Mouse (Mus musculus) hindbrain, embryonic 14.5 days (tissue): ENCODE measurements around the gene Anks1b. TPM values are rescaled to one million over a fixed set of nuclear protein-coding genes. Genes with fewer than 3 reads are reported as not detected.

Experiments
- ATAC-seq: fragments of 200-750 bp; cut with Nextera tagmentation; 2 replicates; pipeline ENCODE4 v1.8.0; 2017; ENCODE audit warnings: moderate number of reproducible peaks, mild to moderate bottlenecking, moderate TSS enrichment, moderate library complexity; ENCODE audit not compliant: low FRiP score
- DNase-seq: peaks from one replicate; pipeline ENCODE4 v3.0.0-alpha.2; 2015; ENCODE audit warnings: low spot score
- H3K27ac ChIP-seq: fragments of 300-500 bp; sonication (generic); 2 replicates; pipeline ENCODE4 v1.5.1; 2014; ENCODE audit warnings: mild to moderate bottlenecking, moderate library complexity
- H3K27me3 ChIP-seq: fragments of 300-500 bp; sonication (generic); 2 replicates; pipeline ENCODE4 v1.6.1; 2014; ENCODE audit warnings: mild to moderate bottlenecking, low read length, mixed read lengths; ENCODE audit not compliant: control insufficient read depth, insufficient read depth
- H3K36me3 ChIP-seq: fragments of 300-500 bp; sonication (generic); replicated peaks from 2 replicates; pipeline ENCODE4 v1.6.1; 2014; ENCODE audit not compliant: control insufficient read depth, insufficient read depth
- H3K4me1 ChIP-seq: fragments of 300-500 bp; sonication (generic); replicated peaks from 2 replicates; pipeline ENCODE4 v1.6.1; 2014; ENCODE audit warnings: antibody characterized with exemption, low read length, mixed read lengths; ENCODE audit not compliant: control insufficient read depth, insufficient read depth
- H3K4me2 ChIP-seq: fragments of 300-500 bp; sonication (generic); replicated peaks from 2 replicates; pipeline ENCODE4 v1.6.1; 2014; ENCODE audit warnings: mild to moderate bottlenecking, moderate library complexity
- H3K4me3 ChIP-seq: fragments of 300-500 bp; sonication (generic); replicated peaks from 2 replicates; pipeline ENCODE4 v1.5.1; 2014; ENCODE audit warnings: mild to moderate bottlenecking, low read length
- H3K9ac ChIP-seq: fragments of 300-500 bp; sonication (generic); 2 replicates; pipeline ENCODE4 v1.6.1; 2014
- H3K9me3 ChIP-seq: fragments of 300-500 bp; sonication (generic); 2 replicates; pipeline ENCODE4 v1.6.1; 2016; ENCODE audit warnings: low read length; ENCODE audit not compliant: control insufficient read depth
- WGBS: fragments of 180-500 bp; shearing (Covaris S2); extraction: QIAGEN DNeasy Blood & Tissue Kit; methylation state at CpG from one replicate; pipeline ENCODE4 v1.1.7; 2014; 5-methylcytosine and 5-hydroxymethylcytosine counted together
- polyA plus RNA-seq: library from polyadenylated mRNA; unstranded; fragments of >200 nt; fragmentation: Nextera tagmentation; extraction: Ambion mirVana; gene quantifications from 2 replicates; pipeline ENCODE4 v1.2.1, GENCODE M21; 2014

Anks1b gene
- 69.4 and 77.5 TPM in 2 replicates for polyA plus RNA-seq

GRCm38 (mm10) chr10:89873146-89873950 lies at the start of gene Anks1b:
Gene Anks1b, plus strand, starts transcription at chr10:89873509.
- WGBS = 1% methylated on average over 47 of the region's 48 CpGs
- H3K9me3 ChIP-seq = no peaks in the 10 kb centered on the region
- ATAC-seq = peak; percentile 85

GRCm38 (mm10) chr10:89823906-89824305 lies 49.4 kb upstream of the Anks1b start:
- no peak overlapping the region for H3K9ac ChIP-seq
- 42% methylated on average over 2 of the region's 2 CpGs for WGBS
- H3K36me3 ChIP-seq = peaks cover 10% of the 10 kb centered on the region; the same call in 1 of the 2 replicates
- no peak overlapping the region for H3K4me3 ChIP-seq
- no peak overlapping the region for H3K27ac ChIP-seq
- H3K9me3 ChIP-seq = no peaks in the 10 kb centered on the region
- H3K4me2 ChIP-seq = no peak overlapping the region
- DNase-seq = peak; percentile 43
- H3K27me3 ChIP-seq = no peaks in the 10 kb centered on the region
- no peaks in the 10 kb centered on the region for H3K4me1 ChIP-seq
- ATAC-seq = no peak; the same call in 1 of the 2 replicates

More at GRCm38 (mm10) chr10:89873146-89873950, at the start of gene Anks1b:
- Histone ChIP-seq H3K27me3 (no peaks in the 10 kb centered on the region), H3K36me3 (no peaks in the 10 kb centered on the region), H3K9ac (peak within 1 kb of the TSS; percentile 97), H3K4me1 (peaks cover 17% of the 10 kb centered on the region), H3K27ac (peak within 1 kb of the TSS; percentile 98), H3K4me2 (peak within 1 kb of the TSS; percentile 70), H3K4me3 (peak within 1 kb of the TSS; percentile 88)
- DNase-seq = peak; percentile 69

DNA sequence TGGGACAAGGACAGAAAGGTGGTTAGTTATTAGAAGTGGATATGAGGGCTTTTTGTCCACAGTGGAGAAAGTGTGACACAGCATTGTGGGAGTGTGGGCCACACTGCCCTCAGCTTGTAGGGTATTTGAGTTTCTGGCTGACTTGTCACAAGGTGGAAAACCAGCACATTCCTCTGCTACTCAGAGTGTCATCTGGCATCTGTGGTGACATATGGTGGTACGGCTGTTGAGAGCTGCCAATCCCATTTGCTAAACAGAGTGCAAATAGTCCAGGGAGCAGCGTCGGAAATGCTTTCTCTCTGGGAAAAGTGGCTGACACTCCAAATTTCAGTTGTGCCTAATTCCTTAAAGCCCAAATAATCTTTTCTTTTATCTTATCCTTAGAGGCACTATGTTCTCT lies 46.4 kb upstream of the Anks1b start:
- H3K9me3 ChIP-seq = no peaks in the 10 kb centered on the region
- DNase-seq (peak; percentile 41), ATAC-seq (no peak)
- 65% methylated on average over 3 of the region's 3 CpGs for whole genome bisulfite sequencing
- no peak overlapping the region for H3K9ac ChIP-seq
- H3K27me3 ChIP-seq = no peaks in the 10 kb centered on the region
- H3K4me3 ChIP-seq = no peak overlapping the region
- no peaks in the 10 kb centered on the region for H3K4me1 ChIP-seq
- no peaks in the 10 kb centered on the region for H3K36me3 ChIP-seq
- no peak overlapping the region for H3K4me2 ChIP-seq
- H3K27ac ChIP-seq = no peak overlapping the region

- Histone ChIP-seq H3K4me3 (no peak overlapping the region), H3K27me3 (no peaks in the 10 kb centered on the region), H3K36me3 (no peaks in the 10 kb centered on the region), H3K4me2 (no peak overlapping the region), H3K27ac (no peak overlapping the region), H3K9me3 (no peaks in the 10 kb centered on the region), H3K9ac (no peak overlapping the region), H3K4me1 (no peaks in the 10 kb centered on the region)
- DNase-seq (no peak), ATAC-seq (no peak)
- 74% methylated on average over 4 of the region's 4 CpGs for WGBS
Measured at GRCm38 (mm10) chr10:89832334-89832733, 41.0 kb upstream of the Anks1b start.

- H3K27me3 ChIP-seq = no peaks in the 10 kb centered on the region
- H3K4me3 ChIP-seq = no peak overlapping the region
- ATAC-seq = no peak
- H3K36me3 ChIP-seq = no peaks in the 10 kb centered on the region
- H3K9me3 ChIP-seq = no peaks in the 10 kb centered on the region
- H3K4me2 ChIP-seq = no peak overlapping the region
- no peaks in the 10 kb centered on the region for H3K4me1 ChIP-seq
- WGBS = 84% methylated on average over 10 of the region's 10 CpGs
- H3K27ac ChIP-seq = no peak overlapping the region
- no peak for DNase-seq
- no peak overlapping the region for H3K9ac ChIP-seq
Measured at GRCm38 (mm10) chr10:89833166-89833565, 40.1 kb upstream of the Anks1b start.

- Histone ChIP-seq H3K9me3 (no peaks in the 10 kb centered on the region), H3K4me1 (no peaks in the 10 kb centered on the region), H3K4me3 (no peak overlapping the region), H3K4me2 (no peak overlapping the region), H3K9ac (no peak overlapping the region), H3K27ac (no peak overlapping the region), H3K36me3 (no peaks in the 10 kb centered on the region), H3K27me3 (no peaks in the 10 kb centered on the region)
- DNase-seq (no peak), ATAC-seq (no peak)
- 44% methylated on average over 3 of the region's 3 CpGs for WGBS
Measured at GRCm38 (mm10) chr10:89837476-89837875, 35.8 kb upstream of the Anks1b start.

DNA sequence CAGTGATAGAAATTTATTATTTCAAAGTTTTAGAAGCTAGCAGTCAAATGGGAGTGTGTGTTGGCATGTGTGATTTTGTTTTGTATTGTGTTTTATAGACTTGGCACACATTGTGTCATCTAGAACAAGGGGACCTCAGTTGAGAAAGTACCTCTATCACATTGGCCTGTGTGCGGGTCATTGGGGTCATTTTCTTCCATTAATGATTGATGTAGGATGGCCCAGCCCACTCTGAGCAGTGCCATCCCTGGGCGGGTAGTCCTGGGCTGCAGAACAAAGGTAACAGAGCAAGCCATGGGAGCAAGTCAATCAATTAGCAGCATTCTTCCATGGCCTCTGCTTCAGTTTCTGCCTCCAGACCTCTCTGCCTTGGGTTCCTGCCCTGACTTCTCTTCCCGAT lies 34.5 kb upstream of the Anks1b start:
- no peak overlapping the region for H3K4me2 ChIP-seq
- no peak overlapping the region for H3K9ac ChIP-seq
- H3K4me1 ChIP-seq = no peaks in the 10 kb centered on the region
- no peak overlapping the region for H3K27ac ChIP-seq
- WGBS = 73% methylated on average over 3 of the region's 3 CpGs
- no peaks in the 10 kb centered on the region for H3K36me3 ChIP-seq
- no peak overlapping the region for H3K4me3 ChIP-seq
- DNase-seq (no peak), ATAC-seq (no peak)
- no peaks in the 10 kb centered on the region for H3K27me3 ChIP-seq
- H3K9me3 ChIP-seq = no peaks in the 10 kb centered on the region

GRCm38 (mm10) chr10:89850951-89851350 lies 22.4 kb upstream of the Anks1b start:
- H3K4me3 ChIP-seq = no peak overlapping the region

DNA sequence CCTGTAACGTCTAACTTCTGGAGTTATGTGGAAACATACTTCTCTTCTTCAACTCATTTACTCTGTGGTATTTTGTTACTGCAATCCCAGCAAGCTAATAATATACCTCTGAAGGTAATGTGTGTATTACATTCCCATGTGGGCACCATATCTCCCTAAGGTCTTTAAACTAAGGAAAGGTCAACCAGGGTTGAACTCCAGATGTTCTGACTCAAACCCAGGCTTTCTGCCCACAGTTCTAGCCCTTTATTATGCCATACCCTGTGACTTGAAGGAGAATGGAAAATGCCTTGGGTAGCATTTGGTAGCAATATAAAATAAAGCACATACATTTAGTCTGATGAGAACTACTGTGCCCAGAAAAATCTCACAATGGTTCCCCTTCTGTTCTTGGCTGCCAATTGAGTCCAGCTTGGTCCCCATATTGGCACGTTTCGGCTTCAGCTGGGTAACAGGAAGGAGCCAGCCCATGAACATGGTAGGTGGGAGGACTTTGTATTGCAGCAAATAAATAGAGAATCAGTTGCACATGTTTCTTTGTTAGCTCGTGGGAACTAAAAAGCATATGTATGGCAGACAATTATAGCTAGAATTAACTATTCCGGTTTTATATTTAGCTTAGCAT lies 17.9 kb upstream of the Anks1b start:
- Histone ChIP-seq H3K36me3 (no peaks in the 10 kb centered on the region), H3K27ac (no peak overlapping the region), H3K4me3 (no peak overlapping the region), H3K4me2 (no peak overlapping the region), H3K4me1 (no peaks in the 10 kb centered on the region), H3K9ac (no peak overlapping the region), H3K9me3 (no peaks in the 10 kb centered on the region), H3K27me3 (no peaks in the 10 kb centered on the region)
- DNase-seq (no peak), ATAC-seq (no peak)
- 84% methylated on average over 5 of the region's 5 CpGs for WGBS

More at GRCm38 (mm10) chr10:89850951-89851350, 22.4 kb upstream of the Anks1b start:
- Histone ChIP-seq H3K27me3 (no peaks in the 10 kb centered on the region), H3K27ac (no peak overlapping the region), H3K4me2 (no peak overlapping the region), H3K9ac (no peak overlapping the region), H3K9me3 (no peaks in the 10 kb centered on the region), H3K36me3 (no peaks in the 10 kb centered on the region), H3K4me1 (no peaks in the 10 kb centered on the region)
- 93% methylated on average over 6 of the region's 6 CpGs for WGBS
- DNase-seq = no peak
- no peak for ATAC-seq
